Mouse (Mus musculus) brain, embryonic 14.5 days (tissue): ENCODE measurements around the gene Ube4b.

Source experiments
- CTCF ChIP-seq: fragments of 200-500 bp; IDR thresholded peaks from 2 replicates; pipeline ENCODE4 v1.5.1; 2012; ENCODE audit warnings: inconsistent platforms, mild to moderate bottlenecking, moderate library complexity, borderline replicate concordance; ENCODE audit not compliant: insufficient read depth, insufficient read length; ENCODE audit errors: extremely low read depth
- POLR2A ChIP-seq: fragments of 200-500 bp; IDR thresholded peaks from 2 replicates; pipeline ENCODE4 v1.6.1; 2012; ENCODE audit warnings: mild to moderate bottlenecking, inconsistent platforms, borderline replicate concordance; ENCODE audit not compliant: poor library complexity, insufficient read depth, insufficient read length, severe bottlenecking; ENCODE audit errors: extremely low read depth

DNA sequence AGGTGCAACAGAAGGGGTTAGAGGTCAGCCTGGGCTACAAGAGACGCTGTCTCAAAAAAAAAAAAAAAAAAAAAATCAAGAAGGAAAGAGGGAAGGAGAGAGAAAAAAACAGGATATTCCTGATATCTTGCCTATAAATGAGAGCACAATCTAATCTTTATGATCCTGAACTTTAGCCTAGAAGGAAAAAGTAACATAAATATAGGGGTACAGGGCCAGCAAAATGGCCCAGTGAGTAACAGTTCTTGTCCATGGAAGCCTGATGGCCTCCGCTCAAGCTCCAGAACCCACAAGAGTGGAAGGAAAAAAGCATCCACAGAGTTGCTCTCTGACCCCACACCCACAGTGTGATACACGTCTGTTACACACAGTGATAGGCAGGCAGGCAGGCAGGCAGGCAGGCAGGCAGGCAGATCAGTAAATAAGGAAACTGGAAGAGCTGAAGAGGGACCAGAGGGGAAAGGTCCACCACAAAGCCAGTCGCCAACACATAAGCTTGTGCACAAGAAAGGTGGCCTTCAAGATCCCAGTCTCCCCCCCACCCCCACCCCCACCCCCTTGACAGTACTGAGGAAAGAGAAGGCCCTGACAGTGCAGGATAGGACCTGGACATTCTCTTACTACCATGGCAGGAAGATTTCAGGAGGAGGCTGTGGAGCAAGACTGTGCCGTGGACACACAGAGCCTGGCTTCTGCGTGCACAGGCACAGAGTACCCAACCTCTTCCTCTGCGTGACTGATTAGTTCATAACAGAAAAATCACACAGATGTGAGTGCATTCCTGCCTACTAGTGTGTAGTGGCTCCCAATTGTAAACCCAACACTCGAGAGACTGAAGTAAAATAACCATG is 140.0 kb downstream of the Ube4b start:
- TF ChIP-seq CTCF (no peak), POLR2A (no peak)
